Mouse (Mus musculus): Measurements from ENCODE around the gene Olfr592. TPM values are rescaled to one million over a fixed set of nuclear protein-coding genes. Genes with fewer than 3 reads are reported as not detected.
"Not testable (repeated sequence)": the region's sequence is repeated elsewhere in the genome, so short reads cannot be mapped to it uniquely, and the experiment has no call there.

The Olfr592 gene
- total RNA-seq (2014; rRNA removed) (not detected in 2 replicates), polyA plus RNA-seq (2012; rRNA removed) (not detected in 2 replicates)

GRCm38 (mm10) chr7:103184503-103184902 lies at the start of gene Olfr592:
TSS of gene Olfr592 (plus strand) at chr7:103184803.
- 66% methylated on average over 1 of the region's 1 CpGs for WGBS
- H3K27me3 ChIP-seq (ENCODE audit: control insufficient read depth, insufficient read depth, low read length); H3K27ac ChIP-seq (replicated peaks; ENCODE audit: insufficient read depth, low read depth, low read length); H3K4me1 ChIP-seq (ENCODE audit: control insufficient read depth, insufficient read depth, low read length); H3K36me3 ChIP-seq (ENCODE audit: control insufficient read depth, insufficient read depth, low read length); H3K9ac ChIP-seq (ENCODE audit: low read depth, low read length); DNase-seq (ENCODE audit: extremely low read depth, low read depth, low spot score); H3K4me3 ChIP-seq (ENCODE audit: insufficient read depth, low read depth, low read length); H3K79me2 ChIP-seq (ENCODE audit: control insufficient read depth, insufficient read depth, low read length): not testable (repeated sequence)

- Histone ChIP-seq H3K27ac (replicated peaks; ENCODE audit: insufficient read depth, low read depth, low read length) (no peak within 1 kb of the TSS), H3K36me3 (ENCODE audit: control insufficient read depth, insufficient read depth, low read length) (no peaks in the 10 kb centered on the region), H3K9ac (ENCODE audit: low read depth, low read length) (no peak within 1 kb of the TSS), H3K79me2 (ENCODE audit: control insufficient read depth, insufficient read depth, low read length) (no peaks in the 10 kb centered on the region), H3K4me3 (ENCODE audit: insufficient read depth, low read depth, low read length) (no peak within 1 kb of the TSS), H3K4me1 (ENCODE audit: control insufficient read depth, insufficient read depth, low read length) (no peaks in the 10 kb centered on the region), H3K27me3 (ENCODE audit: control insufficient read depth, insufficient read depth, low read length) (no peaks in the 10 kb centered on the region)
- DNase-seq (ENCODE audit: extremely low read depth, low read depth, low spot score): no peak
- WGBS: 71% methylated on average over 1 of the region's 1 CpGs
- TF ChIP-seq CTCF (IDR thresholded peaks at IDR 0.05; ENCODE audit: low read depth, low read length) (no peak), POLR2A (IDR thresholded peaks at IDR 0.05; ENCODE audit: extremely low read depth, insufficient read depth, low read length) (no peak)
These were observed 44.0 kb upstream of the Olfr592 start, which contains the start of gene Olfr588-ps1 for GRCm38 (mm10) chr7:103140579-103140978. TSS of gene Olfr588-ps1 (plus strand) at chr7:103140879.

DNA sequence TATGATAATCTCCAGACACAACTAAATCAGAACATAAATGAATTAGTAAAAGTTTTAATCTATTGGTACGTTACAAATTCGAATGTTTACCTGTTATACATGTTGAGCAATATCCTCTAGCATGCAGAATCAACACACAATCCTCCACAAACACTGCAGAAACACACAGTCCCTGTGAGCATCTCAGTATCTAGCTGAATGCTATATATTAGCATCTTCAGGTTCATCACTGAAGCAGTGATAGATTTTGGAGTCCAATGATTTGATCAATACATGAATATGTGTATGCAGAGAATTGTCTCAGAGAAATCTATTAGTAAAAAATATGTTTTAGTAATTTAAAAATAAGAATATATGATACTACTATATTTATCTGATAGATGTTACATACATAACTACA lies 28.3 kb upstream of the Olfr592 start, which contains the start of gene Olfr589:
TSS of gene Olfr589 (minus strand) at position 101 of the 400 bp plus-strand sequence.
- no peak for DNase-seq (ENCODE audit: extremely low read depth, low read depth, low spot score)
- H3K9ac ChIP-seq (ENCODE audit: low read depth, low read length): no peak within 1 kb of the TSS
- H3K27ac ChIP-seq (replicated peaks; ENCODE audit: insufficient read depth, low read depth, low read length): no peak within 1 kb of the TSS
- no peak within 1 kb of the TSS for H3K4me3 ChIP-seq (ENCODE audit: insufficient read depth, low read depth, low read length)
- H3K79me2 ChIP-seq (ENCODE audit: control insufficient read depth, insufficient read depth, low read length): no peaks in the 10 kb centered on the region
- H3K27me3 ChIP-seq (ENCODE audit: control insufficient read depth, insufficient read depth, low read length): no peaks in the 10 kb centered on the region
- no peaks in the 10 kb centered on the region for H3K36me3 ChIP-seq (ENCODE audit: control insufficient read depth, insufficient read depth, low read length)
- no peaks in the 10 kb centered on the region for H3K4me1 ChIP-seq (ENCODE audit: control insufficient read depth, insufficient read depth, low read length)
- no peak for TF ChIP-seq POLR2A (IDR thresholded peaks at IDR 0.05; ENCODE audit: extremely low read depth, insufficient read depth, low read length)
- TF ChIP-seq CTCF (IDR thresholded peaks at IDR 0.05; ENCODE audit: low read depth, low read length): no peak
- 33% methylated on average over 2 of the region's 2 CpGs for WGBS

DNA sequence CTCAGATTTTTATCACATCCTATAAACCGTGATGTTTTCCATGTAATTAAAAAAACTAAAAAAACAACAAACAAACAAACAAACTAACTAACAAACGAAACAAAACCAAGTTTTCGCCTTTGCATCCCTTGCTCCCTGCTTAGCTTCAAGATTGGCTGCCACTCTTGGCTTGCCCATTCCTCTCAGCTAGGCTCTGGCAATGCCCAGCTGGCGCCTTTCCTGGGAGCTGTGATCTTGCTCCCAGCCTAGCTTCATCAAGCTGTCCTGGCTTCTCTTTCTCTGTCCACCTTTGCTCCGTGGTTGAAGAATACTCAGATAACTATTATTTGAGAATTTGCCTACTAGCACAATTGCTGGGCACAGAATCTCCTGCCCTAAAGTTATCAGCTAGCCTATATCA lies 14.9 kb upstream of the Olfr592 start:
- TF ChIP-seq CTCF (IDR thresholded peaks at IDR 0.05; ENCODE audit: low read depth, low read length) (no peak), POLR2A (IDR thresholded peaks at IDR 0.05; ENCODE audit: extremely low read depth, insufficient read depth, low read length) (no peak)
- no peaks in the 10 kb centered on the region for H3K36me3 ChIP-seq (ENCODE audit: control insufficient read depth, insufficient read depth, low read length)

DNA sequence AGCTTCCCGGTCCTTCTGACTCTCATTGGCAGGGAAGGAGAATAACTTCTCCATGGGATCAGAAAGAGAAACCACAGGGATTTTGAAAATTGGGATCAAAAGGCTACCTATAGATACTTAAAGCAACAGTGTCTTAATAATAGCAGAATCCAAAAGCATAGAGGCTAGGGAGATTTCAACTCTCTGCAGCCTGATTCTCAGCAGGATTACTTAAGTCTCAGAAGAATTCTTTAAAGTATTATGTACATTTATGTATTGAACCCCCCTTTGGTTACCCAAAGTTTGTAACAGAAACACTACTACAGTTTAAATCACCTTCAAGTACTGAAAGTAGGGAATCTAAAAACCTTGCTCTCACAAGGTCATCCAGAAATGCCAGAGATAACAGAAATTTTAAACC lies 6.4 kb upstream of the Olfr592 start, which contains the start of gene Olfr591:
TSS of gene Olfr591 (minus strand) at position 101 of the 400 bp plus-strand sequence.
- no peak for TF ChIP-seq POLR2A (IDR thresholded peaks at IDR 0.05; ENCODE audit: extremely low read depth, insufficient read depth, low read length)
- no peak for TF ChIP-seq CTCF (IDR thresholded peaks at IDR 0.05; ENCODE audit: low read depth, low read length)
- no peaks in the 10 kb centered on the region for H3K36me3 ChIP-seq (ENCODE audit: control insufficient read depth, insufficient read depth, low read length)
- H3K4me3 ChIP-seq (ENCODE audit: insufficient read depth, low read depth, low read length): no peak within 1 kb of the TSS
- no peak for DNase-seq (ENCODE audit: extremely low read depth, low read depth, low spot score)
- H3K27ac ChIP-seq (replicated peaks; ENCODE audit: insufficient read depth, low read depth, low read length): no peak within 1 kb of the TSS
- WGBS: 74% methylated on average over 1 of the region's 1 CpGs
- H3K9ac ChIP-seq (ENCODE audit: low read depth, low read length): no peak within 1 kb of the TSS
- no peaks in the 10 kb centered on the region for H3K4me1 ChIP-seq (ENCODE audit: control insufficient read depth, insufficient read depth, low read length)
- no peaks in the 10 kb centered on the region for H3K27me3 ChIP-seq (ENCODE audit: control insufficient read depth, insufficient read depth, low read length)
- H3K79me2 ChIP-seq (ENCODE audit: control insufficient read depth, insufficient read depth, low read length): no peaks in the 10 kb centered on the region

More for the DNA sequence above, 14.9 kb upstream of the Olfr592 start:
- no peak overlapping the region for H3K4me3 ChIP-seq (ENCODE audit: insufficient read depth, low read depth, low read length)
- H3K79me2 ChIP-seq (ENCODE audit: control insufficient read depth, insufficient read depth, low read length): no peaks in the 10 kb centered on the region
- 67% methylated on average over 5 of the region's 5 CpGs for WGBS
- H3K27me3 ChIP-seq (ENCODE audit: control insufficient read depth, insufficient read depth, low read length): no peaks in the 10 kb centered on the region
- H3K27ac ChIP-seq (replicated peaks; ENCODE audit: insufficient read depth, low read depth, low read length): no peak overlapping the region
- no peak for DNase-seq (ENCODE audit: extremely low read depth, low read depth, low spot score)
- no peaks in the 10 kb centered on the region for H3K4me1 ChIP-seq (ENCODE audit: control insufficient read depth, insufficient read depth, low read length)
- no peak overlapping the region for H3K9ac ChIP-seq (ENCODE audit: low read depth, low read length)

GRCm38 (mm10) chr7:103211562-103211961 lies 27.0 kb downstream of the Olfr592 start, which contains the start of gene Olfr593:
TSS of gene Olfr593 (plus strand) at chr7:103211862.
- Histone ChIP-seq H3K27ac (replicated peaks; ENCODE audit: insufficient read depth, low read depth, low read length) (no peak within 1 kb of the TSS), H3K4me3 (ENCODE audit: insufficient read depth, low read depth, low read length) (no peak within 1 kb of the TSS), H3K4me1 (ENCODE audit: control insufficient read depth, insufficient read depth, low read length) (no peaks in the 10 kb centered on the region), H3K9ac (ENCODE audit: low read depth, low read length) (no peak within 1 kb of the TSS), H3K36me3 (ENCODE audit: control insufficient read depth, insufficient read depth, low read length) (no peaks in the 10 kb centered on the region), H3K27me3 (ENCODE audit: control insufficient read depth, insufficient read depth, low read length) (no peaks in the 10 kb centered on the region), H3K79me2 (ENCODE audit: control insufficient read depth, insufficient read depth, low read length) (no peaks in the 10 kb centered on the region)
- DNase-seq (ENCODE audit: extremely low read depth, low read depth, low spot score): no peak
- TF ChIP-seq POLR2A (IDR thresholded peaks at IDR 0.05; ENCODE audit: extremely low read depth, insufficient read depth, low read length) (no peak), CTCF (IDR thresholded peaks at IDR 0.05; ENCODE audit: low read depth, low read length) (no peak)
- 61% methylated on average over 1 of the region's 1 CpGs for WGBS

DNA sequence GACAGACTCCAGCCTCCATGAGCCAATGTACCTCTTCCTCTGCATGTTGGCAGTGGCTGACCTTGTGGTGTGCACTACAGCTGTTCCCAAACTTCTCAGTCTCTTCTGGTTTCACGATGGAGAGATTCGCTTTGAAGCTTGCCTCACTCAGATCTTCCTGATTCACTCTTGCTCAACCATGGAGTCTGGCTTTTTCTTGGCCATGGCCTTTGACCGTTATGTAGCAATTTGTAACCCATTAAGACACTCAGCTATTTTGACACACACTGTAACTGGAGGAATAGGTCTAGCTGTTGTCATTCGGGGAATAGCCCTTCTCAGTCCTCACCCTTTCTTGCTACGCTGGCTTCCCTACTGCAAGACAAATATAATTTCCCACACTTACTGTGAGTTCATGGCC lies 27.4 kb downstream of the Olfr592 start:
- not testable (repeated sequence) for H3K36me3 ChIP-seq (ENCODE audit: control insufficient read depth, insufficient read depth, low read length); H3K9ac ChIP-seq (ENCODE audit: low read depth, low read length); DNase-seq (ENCODE audit: extremely low read depth, low read depth, low spot score); H3K4me3 ChIP-seq (ENCODE audit: insufficient read depth, low read depth, low read length); H3K27ac ChIP-seq (replicated peaks; ENCODE audit: insufficient read depth, low read depth, low read length); H3K4me1 ChIP-seq (ENCODE audit: control insufficient read depth, insufficient read depth, low read length); H3K79me2 ChIP-seq (ENCODE audit: control insufficient read depth, insufficient read depth, low read length); H3K27me3 ChIP-seq (ENCODE audit: control insufficient read depth, insufficient read depth, low read length)
- 82% methylated on average over 5 of the region's 5 CpGs for WGBS
